Mouse (Mus musculus): ENCODE measurements around the gene Apbb2. TPM values are rescaled to one million over a fixed set of nuclear protein-coding genes. Genes with fewer than 3 reads are reported as not detected.

Apbb2 gene
- 28.2 and 37.8 TPM in 2 replicates for polyA plus RNA-seq (2016; fragmentation: Nextera tagmentation; extraction: Ambion mirVana)

DNA sequence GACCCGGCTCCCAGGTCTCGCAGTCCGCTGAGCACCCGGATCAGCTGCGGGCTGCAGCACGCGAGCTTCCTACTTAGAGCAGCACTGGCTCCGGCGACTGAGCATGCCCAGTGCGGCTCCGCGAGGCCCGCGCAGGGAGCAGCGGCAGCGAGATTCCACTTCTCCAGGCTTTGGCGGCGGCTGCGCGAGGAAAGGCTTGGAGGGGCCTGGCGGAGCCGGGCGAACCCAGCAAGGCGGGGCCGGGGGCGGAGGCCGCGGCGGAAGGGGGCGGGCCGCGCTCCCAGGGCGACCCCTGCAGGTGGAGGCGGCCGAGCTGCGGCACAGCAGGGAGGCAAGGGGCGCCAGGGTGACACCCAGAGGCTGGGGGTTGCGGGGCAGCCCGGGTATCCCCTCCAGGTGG lies at the start of gene Apbb2:
Gene Apbb2 (minus strand): TSS at position 188 of the 400 bp plus-strand sequence.
- under 1% methylated on average over 39 of the region's 39 CpGs for WGBS
- DNase-seq (ENCODE audit: low spot score), result peak; percentile 97
- Histone ChIP-seq H3K27me3 (ENCODE audit: low read depth, poor library complexity, severe bottlenecking) (peaks cover 11% of the 10 kb centered on the region; the same call in 1 of the 2 replicates), H3K36me3 (no peaks in the 10 kb centered on the region), H3K4me1 (peaks cover 58% of the 10 kb centered on the region), H3K4me3 (peak within 1 kb of the TSS; percentile 93), H3K9me3 (replicated peaks) (no peaks in the 10 kb centered on the region), H3K27ac (replicated peaks) (peak within 1 kb of the TSS; percentile 96)

DNA sequence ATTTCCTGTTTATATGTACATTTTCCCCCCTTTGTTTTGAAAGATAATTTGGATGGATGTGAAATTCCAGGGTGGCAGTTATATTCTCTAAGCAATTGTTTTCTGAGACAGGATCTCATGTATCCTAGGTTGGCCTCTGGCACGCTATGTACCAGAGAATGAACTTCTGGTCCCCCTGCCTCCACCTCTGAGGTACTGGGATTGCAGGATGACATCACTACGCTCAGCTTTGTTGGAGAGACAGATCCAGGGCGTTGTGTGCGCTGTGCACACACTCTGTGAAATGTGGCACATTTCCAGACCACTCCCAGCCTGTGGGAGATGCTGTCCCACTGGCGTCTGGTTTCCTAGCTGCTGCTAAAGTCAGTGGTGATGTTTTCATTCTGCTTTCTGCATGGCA lies 35.6 kb upstream of the Apbb2 start:
- DNase-seq (ENCODE audit: low spot score), result no peak
- Histone ChIP-seq H3K27me3 (ENCODE audit: low read depth, poor library complexity, severe bottlenecking) (no peaks in the 10 kb centered on the region), H3K27ac (replicated peaks) (no peak overlapping the region), H3K4me1 (no peaks in the 10 kb centered on the region), H3K9me3 (replicated peaks) (no peaks in the 10 kb centered on the region), H3K4me3 (no peak overlapping the region), H3K36me3 (no peaks in the 10 kb centered on the region)
- WGBS, result 79% methylated on average over 5 of the region's 5 CpGs

DNA sequence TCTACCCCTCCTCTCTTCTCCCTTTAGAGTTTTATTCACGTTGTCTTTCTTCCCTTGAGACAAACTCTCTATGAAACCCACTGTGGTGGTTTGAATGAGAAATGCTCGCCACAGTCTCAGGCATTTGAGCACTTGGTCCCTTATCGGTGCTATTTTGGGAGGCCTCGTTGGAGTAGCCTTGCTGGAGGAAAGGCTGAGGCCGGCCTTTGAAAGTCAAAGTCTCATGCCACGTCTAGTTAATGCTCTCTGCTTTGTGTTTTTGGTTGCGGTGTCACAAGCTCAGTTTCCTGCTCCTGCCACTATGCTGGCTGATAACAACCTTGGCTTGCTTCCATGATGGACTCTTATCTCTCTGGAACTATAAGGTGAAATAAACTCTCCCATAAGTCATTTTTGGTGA lies 28.9 kb upstream of the Apbb2 start:
- WGBS, result 81% methylated on average over 7 of the region's 7 CpGs
- Histone ChIP-seq H3K27me3 (ENCODE audit: low read depth, poor library complexity, severe bottlenecking) (no peaks in the 10 kb centered on the region), H3K4me1 (no peaks in the 10 kb centered on the region)

DNA sequence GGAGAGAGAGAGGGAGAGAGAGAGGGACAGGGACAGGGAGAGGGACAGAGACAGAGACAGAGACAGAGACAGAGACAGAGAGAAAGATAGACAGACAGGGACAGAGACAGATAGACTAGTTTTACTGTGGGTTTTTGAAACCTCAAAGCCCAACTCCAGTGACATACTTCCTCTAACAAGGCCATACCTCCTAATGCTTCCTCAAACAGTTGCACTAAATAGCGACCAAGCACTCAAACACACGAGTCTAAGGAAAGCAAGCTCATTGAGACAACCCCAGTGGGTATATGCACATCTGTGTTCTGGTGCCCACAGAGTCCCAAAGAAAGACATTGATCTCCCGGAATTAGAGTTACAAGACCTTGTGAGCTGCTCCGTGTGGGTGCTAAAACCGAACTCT lies 24.7 kb upstream of the Apbb2 start:
- no peaks in the 10 kb centered on the region for H3K4me1 ChIP-seq
- no peak overlapping the region for H3K4me3 ChIP-seq
- no peaks in the 10 kb centered on the region for H3K36me3 ChIP-seq
- WGBS, result 87% methylated on average over 5 of the region's 5 CpGs
- H3K9me3 ChIP-seq (replicated peaks), result no peaks in the 10 kb centered on the region
- no peaks in the 10 kb centered on the region for H3K27me3 ChIP-seq (ENCODE audit: low read depth, poor library complexity, severe bottlenecking)
- no peak overlapping the region for H3K27ac ChIP-seq (replicated peaks)
- DNase-seq (ENCODE audit: low spot score), result no peak

More for the DNA sequence above, 28.9 kb upstream of the Apbb2 start:
- DNase-seq (ENCODE audit: low spot score), result no peak
- no peak overlapping the region for H3K4me3 ChIP-seq
- H3K36me3 ChIP-seq, result no peaks in the 10 kb centered on the region
- H3K27ac ChIP-seq (replicated peaks), result no peak overlapping the region
- H3K9me3 ChIP-seq (replicated peaks), result no peaks in the 10 kb centered on the region

DNA sequence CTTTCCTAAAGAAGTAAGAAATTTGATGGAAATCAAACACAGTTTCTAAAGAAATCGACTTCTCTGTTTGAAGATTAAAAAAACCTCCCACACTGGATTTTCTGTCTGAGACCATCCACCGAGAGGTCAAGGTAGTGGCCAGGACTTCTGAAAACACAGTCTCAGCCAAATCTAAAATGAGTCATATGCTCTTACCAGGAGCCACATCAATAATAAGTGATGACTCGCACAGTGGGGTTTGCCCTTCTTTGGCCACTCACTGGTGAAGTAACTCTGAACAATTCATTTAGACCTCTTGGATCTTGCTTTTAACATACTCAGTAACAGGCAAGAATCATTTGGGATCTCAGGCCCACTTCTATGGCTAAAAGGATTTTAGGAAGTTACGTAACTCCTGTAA lies 23.6 kb upstream of the Apbb2 start:
- WGBS, result 92% methylated on average over 4 of the region's 4 CpGs
- no peak overlapping the region for H3K4me3 ChIP-seq
- no peaks in the 10 kb centered on the region for H3K27me3 ChIP-seq (ENCODE audit: low read depth, poor library complexity, severe bottlenecking)
- H3K4me1 ChIP-seq, result no peaks in the 10 kb centered on the region
- no peaks in the 10 kb centered on the region for H3K9me3 ChIP-seq (replicated peaks)
- no peaks in the 10 kb centered on the region for H3K36me3 ChIP-seq
- DNase-seq (ENCODE audit: low spot score), result no peak
- H3K27ac ChIP-seq (replicated peaks), result no peak overlapping the region

DNA sequence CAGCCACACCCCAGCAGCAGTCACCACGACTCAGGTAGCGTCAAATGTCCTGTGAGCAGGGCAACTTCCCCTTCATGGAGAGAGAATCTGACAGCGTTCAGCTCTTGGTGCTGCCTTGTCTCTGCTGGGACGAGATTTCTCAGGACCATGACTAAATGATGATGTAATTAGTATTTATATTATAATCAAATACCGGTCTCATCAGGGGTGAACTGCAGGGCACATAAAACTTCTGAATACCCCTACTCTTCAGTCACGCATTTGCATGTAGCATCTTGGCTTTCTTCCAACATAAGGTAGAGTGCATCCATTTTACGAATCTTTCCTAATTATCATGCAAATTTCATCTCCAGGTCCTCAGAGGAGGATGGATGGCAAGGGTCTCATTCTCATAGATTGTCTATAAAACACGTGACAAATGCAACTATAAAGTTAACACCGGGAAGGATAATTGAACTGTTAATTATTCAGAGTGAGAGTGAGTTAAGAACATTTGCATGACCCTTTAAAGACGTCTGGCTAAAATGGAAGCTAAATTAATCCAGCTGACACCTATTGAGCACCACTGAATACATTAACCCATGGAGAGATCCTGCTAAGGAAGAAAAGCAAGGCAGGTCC lies 17.0 kb upstream of the Apbb2 start:
- Histone ChIP-seq H3K4me3 (no peak overlapping the region), H3K36me3 (no peaks in the 10 kb centered on the region), H3K27me3 (ENCODE audit: low read depth, poor library complexity, severe bottlenecking) (no peaks in the 10 kb centered on the region), H3K4me1 (no peaks in the 10 kb centered on the region), H3K9me3 (replicated peaks) (no peaks in the 10 kb centered on the region), H3K27ac (replicated peaks) (no peak overlapping the region)
- 83% methylated on average over 10 of the region's 10 CpGs for WGBS
- DNase-seq (ENCODE audit: low spot score), result no peak

DNA sequence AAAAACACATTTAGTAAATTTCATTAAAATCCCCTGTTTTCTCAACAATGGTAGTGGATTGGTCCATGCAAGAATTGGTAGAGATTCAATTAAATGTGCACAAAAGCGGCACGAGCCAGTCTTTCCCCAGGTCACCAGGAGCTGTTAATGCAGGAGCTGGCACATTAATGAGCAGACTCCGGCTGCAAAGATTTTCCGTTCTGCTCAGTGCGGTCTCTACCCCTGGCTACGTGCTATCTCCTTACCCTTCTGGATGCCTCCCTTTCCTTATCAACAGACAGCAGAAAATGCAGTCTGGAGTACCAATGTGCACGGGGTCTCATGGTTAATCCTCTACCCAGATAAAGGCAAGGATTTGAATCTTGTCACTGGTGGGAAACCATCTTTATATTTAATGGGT lies 9.2 kb upstream of the Apbb2 start:
- no peak for DNase-seq (ENCODE audit: low spot score)
- H3K36me3 ChIP-seq, result no peaks in the 10 kb centered on the region
- H3K27ac ChIP-seq (replicated peaks), result no peak overlapping the region
- H3K4me3 ChIP-seq, result no peak overlapping the region
- WGBS, result 73% methylated on average over 7 of the region's 7 CpGs
- no peaks in the 10 kb centered on the region for H3K27me3 ChIP-seq (ENCODE audit: low read depth, poor library complexity, severe bottlenecking)
- no peaks in the 10 kb centered on the region; the same call in 1 of the 2 replicates for H3K4me1 ChIP-seq
- no peaks in the 10 kb centered on the region for H3K9me3 ChIP-seq (replicated peaks)

DNA sequence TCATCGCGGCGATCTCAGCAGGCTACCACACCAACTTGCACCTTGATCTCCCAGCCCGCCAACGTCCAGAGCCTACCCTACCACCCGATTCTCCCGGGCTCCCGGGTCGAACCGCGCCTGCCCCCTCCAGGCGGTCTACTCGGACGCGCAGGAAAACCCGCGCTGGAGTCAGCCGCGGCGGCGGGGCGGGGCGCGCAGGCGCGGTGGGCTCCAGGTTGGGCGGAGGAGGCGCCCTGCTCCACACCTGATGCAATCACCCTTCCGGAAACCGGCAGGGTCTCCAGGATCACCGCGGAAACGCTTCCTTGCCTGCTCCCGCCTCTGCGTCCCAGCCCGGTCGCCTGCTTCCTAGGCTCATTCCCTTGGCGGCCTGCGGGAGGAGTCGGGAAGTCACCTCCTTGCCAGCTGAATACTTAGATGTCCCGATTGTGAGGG lies 1.6 kb upstream of the Apbb2 start:
- H3K4me1 ChIP-seq, result peaks cover 43% of the 10 kb centered on the region
- DNase-seq (ENCODE audit: low spot score), result peak; percentile 84
- under 1% methylated on average over 41 of the region's 41 CpGs for WGBS
- H3K4me3 ChIP-seq, result peak overlapping the region; percentile 64
- H3K9me3 ChIP-seq (replicated peaks), result no peaks in the 10 kb centered on the region
- H3K27me3 ChIP-seq (ENCODE audit: low read depth, poor library complexity, severe bottlenecking), result peaks cover 11% of the 10 kb centered on the region; the same call in 1 of the 2 replicates
- H3K36me3 ChIP-seq, result no peaks in the 10 kb centered on the region
- H3K27ac ChIP-seq (replicated peaks), result peak overlapping the region; percentile 81

DNA sequence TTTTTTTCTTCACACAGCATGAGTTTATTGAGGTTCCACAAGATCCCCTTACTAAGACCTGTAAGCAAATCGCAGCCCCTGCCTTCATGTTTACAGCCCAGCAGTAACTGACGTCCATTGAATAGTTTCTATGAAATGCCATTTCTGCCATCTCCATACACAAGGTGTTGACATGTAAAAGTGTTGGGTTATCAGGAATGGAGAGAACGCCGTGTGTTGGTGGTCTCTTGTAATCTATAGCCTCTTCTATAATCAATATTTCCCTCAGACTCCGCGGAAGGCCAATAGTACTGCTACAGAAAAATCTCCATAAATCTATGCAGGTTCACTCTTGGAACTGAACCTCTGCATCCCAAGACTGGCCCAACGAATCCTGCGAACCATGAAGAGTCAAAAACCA lies 1.1 kb upstream of the Apbb2 start:
- Histone ChIP-seq H3K27ac (replicated peaks) (peak overlapping the region; percentile 81), H3K27me3 (ENCODE audit: low read depth, poor library complexity, severe bottlenecking) (peaks cover 11% of the 10 kb centered on the region; the same call in 1 of the 2 replicates), H3K4me3 (peak overlapping the region; percentile 64), H3K4me1 (peaks cover 47% of the 10 kb centered on the region), H3K36me3 (no peaks in the 10 kb centered on the region), H3K9me3 (replicated peaks) (no peaks in the 10 kb centered on the region)
- 42% methylated on average over 8 of the region's 8 CpGs for WGBS
- no peak for DNase-seq (ENCODE audit: low spot score)

DNA sequence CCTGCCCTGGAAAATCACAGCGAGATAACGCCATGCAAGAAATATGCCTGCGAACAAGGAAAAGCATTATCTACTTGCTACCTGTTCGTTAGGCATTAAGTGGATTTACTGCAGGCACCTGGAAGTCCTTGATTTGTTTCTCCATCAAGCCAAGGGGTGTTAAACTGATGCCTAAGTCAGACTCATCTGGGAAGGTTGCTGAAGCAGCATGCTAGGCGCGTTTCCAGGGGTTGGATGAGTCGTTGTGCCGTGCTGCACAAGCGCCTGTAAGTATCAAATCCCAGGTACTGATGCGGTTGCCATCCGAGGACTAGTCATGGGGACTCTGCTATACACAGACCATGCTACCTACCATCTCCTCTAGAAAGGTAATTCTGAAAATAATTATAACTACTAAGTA lies 611 bp upstream of the Apbb2 start:
- Histone ChIP-seq H3K9me3 (replicated peaks) (no peaks in the 10 kb centered on the region), H3K27me3 (ENCODE audit: low read depth, poor library complexity, severe bottlenecking) (peaks cover 11% of the 10 kb centered on the region; the same call in 1 of the 2 replicates), H3K27ac (replicated peaks) (no peak overlapping the region), H3K4me1 (peaks cover 52% of the 10 kb centered on the region), H3K36me3 (no peaks in the 10 kb centered on the region), H3K4me3 (peak overlapping the region; percentile 93)
- 27% methylated on average over 11 of the region's 11 CpGs for WGBS
- no peak for DNase-seq (ENCODE audit: low spot score)

DNA sequence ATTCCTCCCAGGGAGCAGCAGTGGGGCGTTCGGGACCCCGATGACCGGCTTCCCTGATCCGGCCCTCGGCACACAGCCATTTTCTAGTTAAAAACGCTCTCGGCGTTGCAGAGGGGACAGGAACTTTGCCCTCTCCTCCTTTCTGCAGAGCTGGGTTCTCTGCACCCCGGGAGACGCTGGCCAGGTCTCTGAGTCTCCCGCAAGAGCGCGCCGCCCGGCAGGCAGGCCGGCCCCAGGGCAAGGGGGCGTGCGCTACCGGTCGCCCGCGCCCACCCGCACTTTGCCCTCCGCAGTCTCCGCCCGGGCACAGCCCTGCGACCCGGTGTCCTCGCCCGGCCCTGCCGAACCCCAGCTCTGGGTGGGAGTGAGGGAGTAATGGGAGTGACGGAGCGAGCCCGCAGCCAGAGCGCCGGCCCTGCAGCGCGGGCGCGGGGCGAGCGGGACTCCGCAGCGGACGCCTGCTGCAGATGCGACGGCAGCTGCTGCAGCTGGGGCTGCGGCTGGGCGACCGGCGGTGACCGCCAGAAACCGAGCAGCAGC lies 593 bp downstream of the Apbb2 start:
- no peak for DNase-seq (ENCODE audit: low spot score)
- Histone ChIP-seq H3K4me1 (peaks cover 64% of the 10 kb centered on the region), H3K4me3 (peak overlapping the region; percentile 93), H3K27ac (replicated peaks) (peak overlapping the region; percentile 96), H3K27me3 (ENCODE audit: low read depth, poor library complexity, severe bottlenecking) (peaks cover 11% of the 10 kb centered on the region; the same call in 1 of the 2 replicates), H3K9me3 (replicated peaks) (no peaks in the 10 kb centered on the region), H3K36me3 (no peaks in the 10 kb centered on the region)
- WGBS, result under 1% methylated on average over 54 of the region's 54 CpGs

DNA sequence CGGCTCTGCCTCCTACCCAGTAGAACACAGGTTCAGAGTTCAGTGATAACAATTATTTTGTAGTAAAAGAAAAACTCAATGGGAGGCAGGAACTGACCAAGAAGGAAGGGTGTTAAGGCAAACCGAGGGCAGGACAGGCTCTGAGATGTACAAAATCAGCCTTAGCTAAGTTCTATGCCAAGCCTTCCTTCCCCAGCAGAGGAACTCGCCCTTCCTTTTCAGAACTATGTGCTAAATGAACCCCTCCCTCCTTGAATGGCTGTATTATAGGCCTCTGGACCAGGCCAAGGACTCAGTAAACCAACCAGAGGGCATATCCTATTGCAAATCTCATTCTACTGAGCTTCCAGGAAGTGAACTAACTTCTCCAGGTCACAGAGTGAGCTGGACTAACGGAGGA lies 3.6 kb downstream of the Apbb2 start:
- Histone ChIP-seq H3K4me1 (peaks cover 53% of the 10 kb centered on the region), H3K36me3 (no peaks in the 10 kb centered on the region), H3K27ac (replicated peaks) (no peak overlapping the region), H3K9me3 (replicated peaks) (no peaks in the 10 kb centered on the region), H3K4me3 (no peak overlapping the region), H3K27me3 (ENCODE audit: low read depth, poor library complexity, severe bottlenecking) (peaks cover 8% of the 10 kb centered on the region; the same call in 1 of the 2 replicates)
- WGBS, result 79% methylated on average over 4 of the region's 4 CpGs
- DNase-seq (ENCODE audit: low spot score), result no peak

DNA sequence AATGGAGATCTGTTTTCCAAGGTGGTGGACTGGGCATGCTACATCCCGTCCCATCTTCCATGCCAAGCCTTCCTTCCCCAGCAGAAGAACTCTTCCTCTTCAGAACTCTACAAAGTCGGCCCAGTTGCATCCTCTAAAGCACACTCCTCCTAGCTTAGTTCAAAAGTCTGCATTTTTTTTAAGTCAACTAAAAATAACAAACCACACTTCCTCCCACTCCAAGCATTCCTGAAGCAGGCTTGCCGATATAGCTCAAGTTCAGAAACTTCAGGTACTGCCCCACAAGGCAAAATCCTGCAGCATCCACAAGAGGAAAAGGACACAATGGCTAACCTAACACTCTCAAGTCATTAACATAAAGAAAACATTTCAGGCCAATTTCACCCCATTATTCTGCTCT lies 4.9 kb downstream of the Apbb2 start:
- H3K4me1 ChIP-seq, result peaks cover 45% of the 10 kb centered on the region
- WGBS, result 78% methylated on average over 3 of the region's 3 CpGs
- H3K9me3 ChIP-seq (replicated peaks), result no peaks in the 10 kb centered on the region
- H3K36me3 ChIP-seq, result no peaks in the 10 kb centered on the region
- no peak overlapping the region for H3K4me3 ChIP-seq
- no peak overlapping the region for H3K27ac ChIP-seq (replicated peaks)
- H3K27me3 ChIP-seq (ENCODE audit: low read depth, poor library complexity, severe bottlenecking), result no peaks in the 10 kb centered on the region
- DNase-seq (ENCODE audit: low spot score), result no peak

Measured in midbrain, embryonic 10.5 days (tissue).